Mouse (Mus musculus): ENCODE results near the gene Cacna1c.

- TF ChIP-seq CTCF (IDR thresholded peaks at IDR 0.05; ENCODE audit: low read depth) (no peak), EP300 (optimal IDR thresholded peaks at IDR 0.05) (no peak)
These were observed 88.9 kb downstream of the Cacna1c start for GRCm38 (mm10) chr6:119107140-119107855.
